Mouse (Mus musculus) lung, adult 2 months (tissue): ENCODE data around the gene Nsg1. TPM values are rescaled to one million over a fixed set of nuclear protein-coding genes. Genes with fewer than 3 reads are reported as not detected.

Experiments
- DNase-seq: peaks from one replicate; pipeline ENCODE4 v3.0.0; 2022
- H3K4me1 ChIP-seq: fragments of 200-500 bp; 2 replicates; pipeline ENCODE4 v1.6.1; 2011; ENCODE audit warnings: low read length; ENCODE audit not compliant: control insufficient read depth, insufficient read depth
- H3K4me3 ChIP-seq: fragments of 200-500 bp; replicated peaks from 2 replicates; pipeline ENCODE3; 2011; ENCODE audit warnings: low read depth, mild to moderate bottlenecking, control low read depth, low read length; ENCODE audit errors: extremely low read depth
- CTCF ChIP-seq: fragments of 200-500 bp; IDR thresholded peaks from 2 replicates; pipeline ENCODE4 v1.5.1; 2011; ENCODE audit warnings: mild to moderate bottlenecking, low read length, control low read depth; ENCODE audit not compliant: insufficient read depth
- POLR2A ChIP-seq: fragments of 200-500 bp; IDR thresholded peaks from 2 replicates; pipeline ENCODE4 v1.6.1; 2011; ENCODE audit warnings: low read depth, mild to moderate bottlenecking, control low read depth, low read length, borderline replicate concordance; ENCODE audit errors: extremely low read depth
- WGBS: fragments of 180-500 bp; shearing (Covaris S2); methylation state at CpG from one replicate; pipeline ENCODE4 v1.1.7; 2018; 5-methylcytosine and 5-hydroxymethylcytosine counted together
- polyA plus RNA-seq: library from polyadenylated mRNA; depleted of rRNA; stranded (reverse); fragments of >200 nt; gene quantifications from 2 replicates; pipeline ENCODE4 v1.2.3, GENCODE M21; 2012

The Nsg1 gene
- polyA plus RNA-seq, 1 experiment: 63.9 TPM

GRCm38 (mm10) chr5:38119268-38119667 lies 40.4 kb downstream of the Nsg1 start:
- DNase-seq: no peak
- H3K4me3 ChIP-seq: no peak overlapping the region
- no peaks in the 10 kb centered on the region for H3K4me1 ChIP-seq
- 94% methylated on average over 5 of the region's 5 CpGs for WGBS
- TF ChIP-seq POLR2A (no peak), CTCF (no peak)

- no peak overlapping the region for H3K4me3 ChIP-seq
- TF ChIP-seq POLR2A: no peak
- no peak for TF ChIP-seq CTCF
- 77% methylated on average over 1 of the region's 1 CpGs for WGBS
- no peak for DNase-seq
- H3K4me1 ChIP-seq: no peaks in the 10 kb centered on the region
These were observed 42.7 kb downstream of the Nsg1 start for GRCm38 (mm10) chr5:38117056-38117455.

- WGBS: 97% methylated on average over 2 of the region's 2 CpGs
- no peak overlapping the region for H3K4me3 ChIP-seq
- no peak for DNase-seq
- TF ChIP-seq CTCF: no peak
- TF ChIP-seq POLR2A: no peak
- H3K4me1 ChIP-seq: no peaks in the 10 kb centered on the region
These were observed 45.2 kb downstream of the Nsg1 start for GRCm38 (mm10) chr5:38114526-38114925.

GRCm38 (mm10) chr5:38106807-38107206 lies 52.9 kb downstream of the Nsg1 start:
- TF ChIP-seq POLR2A (no peak), CTCF (no peak)
- Histone ChIP-seq H3K4me1 (no peaks in the 10 kb centered on the region), H3K4me3 (no peak overlapping the region)
- DNase-seq: no peak
- 90% methylated on average over 10 of the region's 10 CpGs for WGBS

GRCm38 (mm10) chr5:38106080-38106697 lies 53.5 kb downstream of the Nsg1 start:
- TF ChIP-seq CTCF (no peak), POLR2A (no peak)
- 92% methylated on average over 14 of the region's 14 CpGs for WGBS
- no peak for DNase-seq
- Histone ChIP-seq H3K4me1 (no peaks in the 10 kb centered on the region), H3K4me3 (no peak overlapping the region)

GRCm38 (mm10) chr5:38102945-38103344 lies 56.8 kb downstream of the Nsg1 start:
- no peak for DNase-seq
- 97% methylated on average over 2 of the region's 2 CpGs for WGBS
- H3K4me3 ChIP-seq: no peak overlapping the region

GRCm38 (mm10) chr5:38099139-38099676 lies 60.5 kb downstream of the Nsg1 start:
- no peak overlapping the region for H3K4me3 ChIP-seq
- no peak for DNase-seq
- no peaks in the 10 kb centered on the region for H3K4me1 ChIP-seq
- TF ChIP-seq POLR2A (no peak), CTCF (no peak)
- 93% methylated on average over 2 of the region's 2 CpGs for WGBS

More at GRCm38 (mm10) chr5:38102945-38103344, 56.8 kb downstream of the Nsg1 start:
- TF ChIP-seq CTCF: no peak
- TF ChIP-seq POLR2A: no peak
- no peaks in the 10 kb centered on the region for H3K4me1 ChIP-seq

- no peak for DNase-seq
These were observed 62.1 kb downstream of the Nsg1 start for GRCm38 (mm10) chr5:38097501-38098093.

GRCm38 (mm10) chr5:38094331-38094730 lies 65.4 kb downstream of the Nsg1 start:
- 96% methylated on average over 2 of the region's 2 CpGs for WGBS
- TF ChIP-seq POLR2A (no peak), CTCF (no peak)

More at GRCm38 (mm10) chr5:38097501-38098093, 62.1 kb downstream of the Nsg1 start:
- WGBS: 84% methylated on average over 4 of the region's 4 CpGs
- no peak overlapping the region for H3K4me3 ChIP-seq
- no peak for TF ChIP-seq POLR2A
- no peak for TF ChIP-seq CTCF
- no peaks in the 10 kb centered on the region for H3K4me1 ChIP-seq

GRCm38 (mm10) chr5:38091966-38092304 lies 67.8 kb downstream of the Nsg1 start:
- Histone ChIP-seq H3K4me3 (no peak overlapping the region), H3K4me1 (no peaks in the 10 kb centered on the region; the same call in 1 of the 2 replicates)
- TF ChIP-seq POLR2A: no peak
- no peak for TF ChIP-seq CTCF
- no peak for DNase-seq
- 42% methylated on average over 2 of the region's 2 CpGs for WGBS

More at GRCm38 (mm10) chr5:38094331-38094730, 65.4 kb downstream of the Nsg1 start:
- Histone ChIP-seq H3K4me1 (no peaks in the 10 kb centered on the region; the same call in 1 of the 2 replicates), H3K4me3 (no peak overlapping the region)
- no peak for DNase-seq
